Mouse (Mus musculus): ENCODE measurements around the gene 4933427D14Rik.

The 4933427D14Rik gene

GRCm38 (mm10) chr11:72207204-72207833 lies at the start of gene 4933427D14Rik, which contains the start of gene Txndc17:
Gene 4933427D14Rik (minus strand): TSS chr11:72207459.
Gene Txndc17 (plus strand): TSS chr11:72207547.
- peak; percentile 96 for DNase-seq (ENCODE audit: low read depth, low spot score)

- no peak for DNase-seq (ENCODE audit: low read depth, low spot score)
Observed at GRCm38 (mm10) chr11:72256441-72256840, 49.2 kb upstream of the 4933427D14Rik start.

- no peak for DNase-seq (ENCODE audit: low read depth, low spot score)
Observed at GRCm38 (mm10) chr11:72255629-72256028, 48.4 kb upstream of the 4933427D14Rik start.

GRCm38 (mm10) chr11:72245196-72245753 lies 38.0 kb upstream of the 4933427D14Rik start:
- no peak for DNase-seq (ENCODE audit: low read depth, low spot score)

- peak; percentile 20 for DNase-seq (ENCODE audit: low read depth, low spot score)
Observed at GRCm38 (mm10) chr11:72240062-72240860, 33.0 kb upstream of the 4933427D14Rik start.

- DNase-seq (ENCODE audit: low read depth, low spot score): no peak
Observed at GRCm38 (mm10) chr11:72234013-72234412, 26.8 kb upstream of the 4933427D14Rik start.

GRCm38 (mm10) chr11:72232991-72233390 lies 25.7 kb upstream of the 4933427D14Rik start:
- no peak for DNase-seq (ENCODE audit: low read depth, low spot score)

- DNase-seq (ENCODE audit: low read depth, low spot score): no peak
Observed at GRCm38 (mm10) chr11:72232068-72232467, 24.8 kb upstream of the 4933427D14Rik start.

GRCm38 (mm10) chr11:72228513-72228912 lies 21.3 kb upstream of the 4933427D14Rik start:
- no peak for DNase-seq (ENCODE audit: low read depth, low spot score)

GRCm38 (mm10) chr11:72226901-72227300 lies 19.6 kb upstream of the 4933427D14Rik start:
- no peak for DNase-seq (ENCODE audit: low read depth, low spot score)

GRCm38 (mm10) chr11:72226020-72226791 lies 18.9 kb upstream of the 4933427D14Rik start:
- DNase-seq (ENCODE audit: low read depth, low spot score): no peak

- peak; percentile 72 for DNase-seq (ENCODE audit: low read depth, low spot score)
Observed at GRCm38 (mm10) chr11:72224865-72225264, 17.6 kb upstream of the 4933427D14Rik start.

- DNase-seq (ENCODE audit: low read depth, low spot score): no peak
Observed at GRCm38 (mm10) chr11:72223414-72223813, 16.2 kb upstream of the 4933427D14Rik start.

GRCm38 (mm10) chr11:72221278-72221677 lies 14.0 kb upstream of the 4933427D14Rik start:
- DNase-seq (ENCODE audit: low read depth, low spot score): peak; percentile 81

GRCm38 (mm10) chr11:72217116-72217515 lies 9.9 kb upstream of the 4933427D14Rik start:
- DNase-seq (ENCODE audit: low read depth, low spot score): no peak

- peak; percentile 84 for DNase-seq (ENCODE audit: low read depth, low spot score)
Observed at GRCm38 (mm10) chr11:72215410-72215797, 8.1 kb upstream of the 4933427D14Rik start, which contains the start of gene Med31. Gene Med31 (minus strand): TSS chr11:72215592.

GRCm38 (mm10) chr11:72214591-72215409 lies 7.5 kb upstream of the 4933427D14Rik start:
- peak; percentile 99 for DNase-seq (ENCODE audit: low read depth, low spot score)

- DNase-seq (ENCODE audit: low read depth, low spot score): no peak
Observed at GRCm38 (mm10) chr11:72207834-72208377, 647 bp upstream of the 4933427D14Rik start.

- DNase-seq (ENCODE audit: low read depth, low spot score): peak; percentile 49
Observed at GRCm38 (mm10) chr11:72206341-72207203, 687 bp downstream of the 4933427D14Rik start, which contains the start of gene Gm43951. Gene Gm43951 (minus strand): TSS chr11:72206840.

Data from A20 (cell line).